Mouse (Mus musculus) liver, embryonic 16.5 days (tissue): Measurements from ENCODE around the gene Rbm47. TPM values are rescaled to one million over a fixed set of nuclear protein-coding genes. Genes with fewer than 3 reads are reported as not detected.

Source experiments
- ATAC-seq: fragments of 200-750 bp; cut with Nextera tagmentation; 2 replicates; pipeline ENCODE4 v1.8.0; 2017; ENCODE audit warnings: low read depth, mild to moderate bottlenecking, moderate number of reproducible peaks, moderate library complexity
- H3K27ac ChIP-seq: fragments of 300-500 bp; sonication (generic); 2 replicates; pipeline ENCODE4 v1.5.1; 2014; ENCODE audit warnings: mild to moderate bottlenecking, low read length
- H3K27me3 ChIP-seq: fragments of 300-500 bp; sonication (generic); 2 replicates; pipeline ENCODE4 v1.6.1; 2014; ENCODE audit warnings: low read depth, low read length, mixed read lengths; ENCODE audit not compliant: control insufficient read depth, insufficient read depth
- H3K36me3 ChIP-seq: fragments of 300-500 bp; sonication (generic); 2 replicates; pipeline ENCODE4 v1.6.1; 2014; ENCODE audit warnings: mild to moderate bottlenecking; ENCODE audit not compliant: control insufficient read depth, insufficient read depth
- H3K4me1 ChIP-seq: fragments of 300-500 bp; sonication (generic); 2 replicates; pipeline ENCODE4 v1.6.1; 2014; ENCODE audit warnings: low read depth, low read length, mixed read lengths; ENCODE audit not compliant: control insufficient read depth
- H3K4me2 ChIP-seq: fragments of 300-500 bp; sonication (generic); 2 replicates; pipeline ENCODE4 v1.6.1; 2014; ENCODE audit warnings: low read depth, low read length, mixed read lengths
- H3K4me3 ChIP-seq: fragments of 300-500 bp; sonication (generic); 2 replicates; pipeline ENCODE4 v1.5.1; 2014; ENCODE audit warnings: low read depth, mild to moderate bottlenecking, low read length
- H3K9ac ChIP-seq: fragments of 300-500 bp; sonication (generic); 2 replicates; pipeline ENCODE4 v1.6.1; 2014; ENCODE audit warnings: low read depth, low read length
- H3K9me3 ChIP-seq: fragments of 300-500 bp; sonication (generic); replicated peaks from 2 replicates; pipeline ENCODE4 v1.6.1; 2016; ENCODE audit warnings: low read length; ENCODE audit not compliant: control insufficient read depth
- WGBS: fragments of 180-500 bp; shearing (Covaris S2); extraction: QIAGEN DNeasy Blood & Tissue Kit; methylation state at CpG from one replicate; pipeline ENCODE4 v1.1.7; 2014; ENCODE audit not compliant: insufficient replicate concordance; 5-methylcytosine and 5-hydroxymethylcytosine counted together
- polyA plus RNA-seq: library from polyadenylated mRNA; unstranded; fragments of >200 nt; fragmentation: Nextera tagmentation; extraction: Ambion mirVana; gene quantifications from 2 replicates; pipeline ENCODE4 v1.2.1, GENCODE M21; 2015

Gene Rbm47
- polyA plus RNA-seq, 1 experiment from 2014 or later: 19.3 TPM

- Histone ChIP-seq H3K9me3 (no peaks in the 10 kb centered on the region), H3K4me1 (peaks cover 34% of the 10 kb centered on the region), H3K9ac (no peak overlapping the region), H3K27me3 (no peaks in the 10 kb centered on the region), H3K4me3 (no peak overlapping the region), H3K27ac (peak overlapping the region; percentile 73), H3K36me3 (no peaks in the 10 kb centered on the region), H3K4me2 (no peak overlapping the region)
- ATAC-seq: no peak
- 69% methylated on average over 5 of the region's 5 CpGs for WGBS
These were observed 98.7 kb downstream of the Rbm47 start for GRCm38 (mm10) chr5:66074235-66074634.

DNA sequence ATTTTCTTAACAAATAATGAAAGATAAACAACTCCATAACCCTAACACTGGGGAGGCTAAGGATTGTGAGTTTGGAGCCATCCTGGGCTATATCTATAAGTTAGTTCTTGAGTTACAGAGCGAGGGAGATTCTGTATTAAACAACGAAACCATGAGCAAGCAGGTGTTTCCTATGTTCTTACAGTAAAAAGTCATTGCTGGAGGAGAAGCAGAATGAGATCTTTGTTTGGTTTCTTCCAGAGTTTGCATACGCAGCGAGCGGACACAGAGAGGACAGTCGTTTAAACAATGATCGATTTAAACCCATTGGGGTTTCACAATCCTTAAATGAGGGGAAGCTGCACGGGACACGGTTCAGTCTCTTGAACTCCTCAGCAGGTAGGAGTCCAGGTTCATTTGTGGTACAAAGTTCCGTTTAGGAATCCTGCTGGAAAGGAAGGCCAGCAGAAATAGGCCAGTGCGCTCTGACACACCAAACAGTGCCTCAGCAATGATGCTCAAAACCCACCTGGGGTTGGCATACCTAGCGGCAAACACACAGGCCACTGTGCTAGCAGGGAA is 99.2 kb downstream of the Rbm47 start:
- peak; percentile 65 for ATAC-seq
- Histone ChIP-seq H3K4me2 (peak overlapping the region; percentile 16; the same call in 1 of the 2 replicates), H3K9me3 (no peaks in the 10 kb centered on the region), H3K4me1 (peaks cover 34% of the 10 kb centered on the region), H3K36me3 (no peaks in the 10 kb centered on the region), H3K27ac (no peak overlapping the region), H3K9ac (no peak overlapping the region), H3K27me3 (no peaks in the 10 kb centered on the region), H3K4me3 (no peak overlapping the region)
- WGBS: 59% methylated on average over 12 of the region's 12 CpGs

DNA sequence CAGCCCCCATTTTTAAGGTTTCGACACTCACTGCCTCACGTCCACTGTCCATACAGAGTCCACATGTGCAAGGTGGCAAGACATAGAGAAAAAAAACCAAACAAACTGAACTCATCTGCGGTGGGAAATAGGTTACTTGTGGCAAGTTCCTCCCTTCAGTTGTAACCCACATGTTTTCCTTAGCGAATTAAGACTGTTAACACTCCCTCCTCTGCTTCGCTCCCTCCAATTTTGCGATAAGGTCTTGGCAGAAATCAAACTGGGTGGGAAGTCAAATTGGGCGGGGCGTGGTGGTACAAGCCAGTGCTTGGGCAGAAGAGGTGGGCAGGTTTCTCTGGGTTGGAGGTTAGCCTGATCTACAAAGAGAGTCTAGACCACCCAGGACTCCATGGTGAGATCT is 101.2 kb downstream of the Rbm47 start:
- H3K27ac ChIP-seq: no peak overlapping the region
- no peak overlapping the region for H3K9ac ChIP-seq
- H3K27me3 ChIP-seq: no peaks in the 10 kb centered on the region
- H3K36me3 ChIP-seq: no peaks in the 10 kb centered on the region
- WGBS: 48% methylated on average over 8 of the region's 8 CpGs
- H3K4me1 ChIP-seq: peaks cover 26% of the 10 kb centered on the region
- H3K4me2 ChIP-seq: no peak overlapping the region
- no peak for ATAC-seq
- H3K9me3 ChIP-seq: no peaks in the 10 kb centered on the region
- H3K4me3 ChIP-seq: no peak overlapping the region

DNA sequence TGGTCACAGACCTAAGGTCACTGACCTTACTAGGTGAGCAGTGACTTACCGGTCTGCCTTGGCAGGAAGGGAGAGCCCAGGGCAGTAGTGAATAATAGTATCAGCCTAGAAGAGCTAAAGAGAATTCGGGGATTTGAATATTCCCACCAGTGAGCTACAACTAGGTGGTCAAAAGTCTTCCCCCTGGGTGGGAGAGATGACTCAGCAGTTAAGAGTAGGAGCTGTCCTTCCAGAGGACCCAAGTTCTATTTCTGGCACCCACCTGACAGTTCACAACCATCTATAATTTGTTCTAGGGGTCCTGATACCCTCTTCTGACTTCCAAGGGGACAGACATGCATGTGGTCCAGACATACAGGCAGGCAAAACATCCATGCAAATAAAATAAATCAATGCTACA is 102.6 kb downstream of the Rbm47 start:
- H3K27me3 ChIP-seq: no peaks in the 10 kb centered on the region
- peak overlapping the region; percentile 47; the same call in 1 of the 2 replicates for H3K4me2 ChIP-seq
- no peak for ATAC-seq
- no peak overlapping the region for H3K4me3 ChIP-seq
- H3K36me3 ChIP-seq: no peaks in the 10 kb centered on the region
- 44% methylated on average over 2 of the region's 2 CpGs for WGBS
- no peaks in the 10 kb centered on the region for H3K9me3 ChIP-seq
- no peak overlapping the region for H3K9ac ChIP-seq
- no peak overlapping the region for H3K27ac ChIP-seq
- peaks cover 16% of the 10 kb centered on the region for H3K4me1 ChIP-seq

DNA sequence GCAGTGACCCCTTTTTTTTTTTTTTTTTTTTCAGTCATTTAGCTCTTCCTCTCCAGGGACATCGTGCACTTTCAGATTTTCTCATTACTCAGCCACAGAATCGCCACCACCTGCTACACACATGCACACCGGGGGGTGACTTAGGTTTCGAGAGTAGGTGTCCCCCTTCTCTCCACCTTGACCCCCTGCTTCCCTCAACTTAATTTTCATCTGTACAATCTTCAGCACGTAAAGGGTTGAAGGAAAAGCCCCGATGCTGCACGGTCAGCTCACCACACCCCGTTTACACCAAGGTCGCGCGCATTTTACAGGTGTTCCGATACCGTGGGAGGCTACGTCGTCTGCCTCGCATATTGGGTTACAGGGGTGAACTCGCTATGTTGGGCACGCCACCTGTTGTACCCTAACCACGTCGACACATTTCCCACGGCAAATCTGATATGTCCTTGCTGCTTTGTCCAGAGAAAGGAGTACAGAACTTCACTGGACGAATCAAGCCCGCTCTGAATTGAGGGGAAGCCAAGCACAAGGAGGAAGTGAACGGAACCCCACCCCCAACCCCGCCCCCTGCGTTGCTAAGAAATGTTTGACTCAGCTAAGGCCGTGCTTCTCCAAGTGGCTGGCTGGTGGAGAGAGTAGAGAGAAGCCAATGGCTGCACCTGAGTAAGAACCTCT is 103.3 kb downstream of the Rbm47 start:
- 4% methylated on average over 27 of the region's 27 CpGs for WGBS
- no peaks in the 10 kb centered on the region for H3K36me3 ChIP-seq
- H3K4me1 ChIP-seq: peaks cover 16% of the 10 kb centered on the region
- H3K27ac ChIP-seq: peak overlapping the region; percentile 52; the same call in 1 of the 2 replicates
- no peaks in the 10 kb centered on the region for H3K9me3 ChIP-seq
- H3K4me3 ChIP-seq: peak overlapping the region; percentile 48
- H3K4me2 ChIP-seq: peak overlapping the region; percentile 47
- peak overlapping the region; percentile 32 for H3K9ac ChIP-seq
- H3K27me3 ChIP-seq: no peaks in the 10 kb centered on the region
- ATAC-seq: peak; percentile 46; the same call in 1 of the 2 replicates

GRCm38 (mm10) chr5:66069133-66069469 is 103.8 kb downstream of the Rbm47 start:
- peak overlapping the region; percentile 47; the same call in 1 of the 2 replicates for H3K4me2 ChIP-seq
- peaks cover 11% of the 10 kb centered on the region for H3K4me1 ChIP-seq
- no peaks in the 10 kb centered on the region for H3K36me3 ChIP-seq
- no peak overlapping the region for H3K9ac ChIP-seq
- 43% methylated on average over 7 of the region's 7 CpGs for WGBS
- no peaks in the 10 kb centered on the region for H3K9me3 ChIP-seq
- no peak for ATAC-seq
- no peak overlapping the region for H3K4me3 ChIP-seq
- no peak overlapping the region for H3K27ac ChIP-seq
- no peaks in the 10 kb centered on the region for H3K27me3 ChIP-seq

GRCm38 (mm10) chr5:66068068-66068920 is 104.6 kb downstream of the Rbm47 start:
- Histone ChIP-seq H3K4me3 (no peak overlapping the region), H3K36me3 (no peaks in the 10 kb centered on the region), H3K9me3 (no peaks in the 10 kb centered on the region), H3K9ac (no peak overlapping the region), H3K4me1 (peaks cover 10% of the 10 kb centered on the region), H3K27me3 (no peaks in the 10 kb centered on the region), H3K4me2 (no peak overlapping the region), H3K27ac (no peak overlapping the region)
- WGBS: 61% methylated on average over 12 of the region's 12 CpGs
- no peak for ATAC-seq

DNA sequence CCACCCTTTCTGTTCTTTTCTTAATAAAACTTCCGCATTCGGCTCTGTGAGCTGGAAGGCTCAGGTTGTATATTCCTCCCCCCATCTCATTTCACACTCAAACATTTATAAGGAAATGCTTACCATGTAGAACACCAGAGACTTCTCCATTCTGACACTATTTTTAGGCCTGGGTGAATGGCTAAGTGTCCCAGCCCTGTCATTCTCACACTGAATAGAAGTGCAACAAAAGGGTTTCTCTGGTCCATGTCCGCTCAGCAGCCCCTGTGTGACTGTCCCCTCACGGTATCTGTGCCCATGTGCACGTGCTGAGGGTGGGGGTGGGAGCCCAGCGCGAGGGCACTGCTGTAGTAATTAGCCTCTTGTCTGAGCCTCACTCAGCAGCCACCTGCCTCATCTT is 105.7 kb downstream of the Rbm47 start:
- no peak for ATAC-seq
- Histone ChIP-seq H3K4me2 (peak overlapping the region; percentile 13; the same call in 1 of the 2 replicates), H3K4me1 (peaks cover 10% of the 10 kb centered on the region; the same call in 1 of the 2 replicates), H3K9ac (no peak overlapping the region), H3K36me3 (no peaks in the 10 kb centered on the region), H3K9me3 (no peaks in the 10 kb centered on the region), H3K27ac (0 out of 2 replicates have a peak overlapping the region, but pooled peaks have one; percentile 15), H3K4me3 (no peak overlapping the region), H3K27me3 (no peaks in the 10 kb centered on the region)
- 10% methylated on average over 7 of the region's 7 CpGs for WGBS

DNA sequence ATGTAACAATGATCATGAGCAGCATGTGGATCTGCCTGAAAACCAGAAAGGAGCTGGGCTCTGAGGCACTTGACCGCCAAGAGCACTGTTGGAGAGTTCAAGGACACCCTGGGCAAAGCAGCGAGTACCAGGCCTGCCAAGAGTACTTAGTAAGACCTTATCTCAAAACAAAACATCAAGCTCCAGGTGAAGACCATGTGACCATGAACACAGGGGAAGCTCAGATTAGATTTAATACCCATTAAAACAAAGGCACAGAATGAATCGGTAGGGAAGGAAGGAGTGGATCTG is 110.0 kb downstream of the Rbm47 start:
- Histone ChIP-seq H3K27ac (no peak overlapping the region), H3K9me3 (no peaks in the 10 kb centered on the region), H3K27me3 (no peaks in the 10 kb centered on the region), H3K4me2 (no peak overlapping the region), H3K9ac (no peak overlapping the region), H3K4me1 (no peaks in the 10 kb centered on the region; the same call in 1 of the 2 replicates), H3K36me3 (no peaks in the 10 kb centered on the region), H3K4me3 (no peak overlapping the region)
- 41% methylated on average over 3 of the region's 3 CpGs for WGBS
- no peak for ATAC-seq
